Mouse (Mus musculus) myocyte (in vitro differentiated cells): ENCODE data around the gene Abhd2.

Experiments used
- MAX ChIP-seq: IDR thresholded peaks from one replicate; pipeline ENCODE4 v1.6.1; 2011; ENCODE audit warnings: low read depth, mild to moderate bottlenecking, control low read depth
- MYOG ChIP-seq, 3 experiments: IDR thresholded peaks; one replicate each; pipeline ENCODE4 v1.6.1; 2011; ENCODE audit warnings: control low read depth in 2 of 3, low read depth in 2 of 3, mild to moderate bottlenecking in 2 of 3; ENCODE audit not compliant: insufficient read length in 2 of 3, control insufficient read depth in 1 of 3, insufficient read depth in 1 of 3
- POLR2A ChIP-seq: IDR thresholded peaks from one replicate; pipeline ENCODE4 v1.6.1; 2011; ENCODE audit warnings: low read depth, mild to moderate bottlenecking, control low read depth, moderate library complexity; ENCODE audit not compliant: insufficient read length
- POLR2AphosphoS2 ChIP-seq: IDR thresholded peaks from one replicate; pipeline ENCODE4 v1.6.1; 2011; ENCODE audit warnings: low read depth, control low read depth; ENCODE audit not compliant: insufficient read length
- REST ChIP-seq: IDR thresholded peaks from one replicate; pipeline ENCODE4 v1.6.1; 2011; ENCODE audit warnings: mild to moderate bottlenecking, control low read depth, moderate library complexity; ENCODE audit not compliant: insufficient read depth, insufficient read length
- TCF12 ChIP-seq: IDR thresholded peaks from one replicate; pipeline ENCODE4 v1.6.1; 2011; ENCODE audit warnings: mild to moderate bottlenecking, control low read depth; ENCODE audit not compliant: poor library complexity, insufficient read depth, severe bottlenecking
- TCF3 ChIP-seq: IDR thresholded peaks from one replicate; pipeline ENCODE4 v1.6.1; 2011; ENCODE audit warnings: low read depth, control low read depth; ENCODE audit not compliant: insufficient read length

DNA sequence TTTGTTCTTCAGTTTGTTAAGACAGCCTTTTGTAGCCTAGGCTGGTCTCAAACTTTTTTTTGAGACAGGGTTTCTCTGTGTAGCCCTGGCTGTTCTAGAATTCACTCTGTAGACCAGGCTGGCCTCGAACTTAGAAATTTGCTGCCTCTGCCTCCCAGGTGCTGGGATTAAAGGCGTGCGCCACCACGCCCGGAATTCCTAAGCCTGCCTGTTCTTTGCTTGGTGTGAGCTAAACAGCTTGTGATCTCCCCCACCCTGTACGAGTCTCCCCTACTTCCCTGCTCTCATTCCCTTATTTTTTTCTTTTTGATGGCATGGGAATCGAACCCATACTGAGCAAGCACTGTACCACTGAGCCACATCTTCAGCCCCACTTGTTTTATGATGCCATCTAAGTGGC lies 122.2 kb downstream of the Abhd2 start:
- TF ChIP-seq TCF12 (no peak), POLR2A (no peak), MAX (no peak), TCF3 (no peak), REST (no peak), POLR2AphosphoS2 (no peak), MYOG (IDR thresholded peaks at IDR 0.05; ENCODE audit: control insufficient read depth in 1 of 3, insufficient read depth in 1 of 3, insufficient read length in 2 of 3, low read depth in 2 of 3) (no peak)
